Mouse (Mus musculus) CH12.LX (cell line): ENCODE results near the gene Ggact. TPM values are rescaled to one million over a fixed set of nuclear protein-coding genes. Genes with fewer than 3 reads are reported as not detected.

Source experiments
- DNase-seq: peaks from one replicate; pipeline ENCODE4 v3.0.0-alpha.2; 2013; ENCODE audit errors: extremely low read depth
- H3K27ac ChIP-seq: 2 replicates; pipeline ENCODE4 v1.5.1; 2012; ENCODE audit warnings: low read depth, mild to moderate bottlenecking, control low read depth, moderate library complexity; ENCODE audit not compliant: insufficient read depth
- H3K27me3 ChIP-seq: replicated peaks from 2 replicates; pipeline ENCODE3; 2012; ENCODE audit warnings: inconsistent platforms
- H3K36me3 ChIP-seq, 2 experiments: replicated peaks in 1 of 2; 2 replicates each; pipeline versions ENCODE3 to v1.6.1; 2012; ENCODE audit warnings: inconsistent platforms in 1 of 2, low read length in 1 of 2, mild to moderate bottlenecking in 1 of 2, mixed read lengths in 1 of 2, moderate library complexity in 1 of 2; ENCODE audit not compliant: control insufficient read depth in 1 of 2, insufficient read depth in 1 of 2
- H3K4me1 ChIP-seq, 2 experiments: 2 replicates each; pipeline ENCODE4 v1.6.1; 2012; ENCODE audit warnings: inconsistent platforms in 1 of 2, moderate library complexity in 1 of 2; ENCODE audit not compliant: insufficient read depth in 2 of 2, control insufficient read depth in 1 of 2
- H3K4me2 ChIP-seq: 2 replicates; pipeline ENCODE4 v1.6.1; 2012; ENCODE audit warnings: low read depth, mild to moderate bottlenecking, control low read depth; ENCODE audit not compliant: poor library complexity, insufficient read depth, severe bottlenecking
- H3K4me3 ChIP-seq, 3 experiments: fragments of 150-350 bp in 1 of 3; sonication (generic) in 1 of 3; replicated peaks in 1 of 3; 2 replicates each; pipeline versions ENCODE3 to v1.5.1; 2011 to 2012; ENCODE audit warnings: low read depth in 2 of 3, low read length in 2 of 3, mild to moderate bottlenecking in 2 of 3, moderate library complexity in 2 of 3, control low read depth in 1 of 3, improper control_type of control experiment in 1 of 3, inconsistent platforms in 1 of 3, mixed read lengths in 1 of 3; ENCODE audit not compliant: poor library complexity in 1 of 3
- H3K79me2 ChIP-seq: replicated peaks from 2 replicates; pipeline ENCODE4 v1.6.1; 2012; ENCODE audit warnings: mild to moderate bottlenecking, moderate library complexity; ENCODE audit not compliant: control insufficient read depth, poor library complexity, insufficient read depth, severe bottlenecking; ENCODE audit errors: extremely low read depth
- H3K9ac ChIP-seq: 2 replicates; pipeline ENCODE4 v1.6.1; 2012; ENCODE audit warnings: low read depth, mild to moderate bottlenecking, control low read depth, moderate library complexity; ENCODE audit not compliant: insufficient read depth
- H3K9me3 ChIP-seq: replicated peaks from 2 replicates; pipeline ENCODE3; 2012; ENCODE audit warnings: low read length, inconsistent platforms, mixed read lengths
- BHLHE40 ChIP-seq: IDR thresholded peaks from 2 replicates; pipeline ENCODE4 v1.6.1; 2011; ENCODE audit warnings: mild to moderate bottlenecking, low read depth, low read length, improper control_type of control experiment
- CHD2 ChIP-seq: IDR thresholded peaks from 2 replicates; pipeline ENCODE4 v1.6.1; 2011; ENCODE audit warnings: low read length, improper control_type of control experiment
- CTCF ChIP-seq, 2 experiments: IDR thresholded peaks in 1 of 2; conservative IDR thresholded peaks in 1 of 2; 2 replicates each; pipeline ENCODE4 v1.5.1; 2011 to 2012; ENCODE audit warnings: low read depth in 2 of 2, low read length in 2 of 2, improper control_type of control experiment in 1 of 2, inconsistent platforms in 1 of 2, mild to moderate bottlenecking in 1 of 2, moderate library complexity in 1 of 2
- EP300 ChIP-seq: IDR thresholded peaks from 2 replicates; pipeline ENCODE4 v1.6.1; 2011; ENCODE audit warnings: low read length, improper control_type of control experiment
- GABPA ChIP-seq: IDR thresholded peaks from 2 replicates; pipeline ENCODE4 v1.6.1; 2012; ENCODE audit warnings: low read depth, low read length, improper control_type of control experiment, inconsistent platforms; ENCODE audit not compliant: insufficient replicate concordance
- KAT2A ChIP-seq: IDR thresholded peaks from 2 replicates; pipeline ENCODE4 v1.6.1; 2012; ENCODE audit warnings: low read length, improper control_type of control experiment, inconsistent platforms; ENCODE audit not compliant: insufficient replicate concordance
- MXI1 ChIP-seq: IDR thresholded peaks from 2 replicates; pipeline ENCODE4 v1.6.1; 2011; ENCODE audit warnings: mild to moderate bottlenecking, low read depth, low read length, improper control_type of control experiment
- RAD21 ChIP-seq: IDR thresholded peaks from 2 replicates; pipeline ENCODE4 v1.6.1; 2011; ENCODE audit warnings: low read depth, mild to moderate bottlenecking, low read length, improper control_type of control experiment, moderate library complexity
- RCOR1 ChIP-seq: conservative IDR thresholded peaks from 2 replicates; pipeline ENCODE4 v1.6.1; 2012; ENCODE audit warnings: low read depth, mild to moderate bottlenecking, inconsistent platforms, low read length, improper control_type of control experiment
- SIN3A ChIP-seq: IDR thresholded peaks from 2 replicates; pipeline ENCODE4 v1.6.1; 2012; ENCODE audit warnings: low read length, improper control_type of control experiment, inconsistent platforms
- SMC3 ChIP-seq: IDR thresholded peaks from 2 replicates; pipeline ENCODE4 v1.6.1; 2011; ENCODE audit warnings: low read depth, low read length, improper control_type of control experiment
- TCF12 ChIP-seq: IDR thresholded peaks from 2 replicates; pipeline ENCODE4 v1.6.1; 2014; ENCODE audit warnings: low read depth, mild to moderate bottlenecking, inconsistent platforms, low read length, improper control_type of control experiment
- ZKSCAN1 ChIP-seq: IDR thresholded peaks from 2 replicates; pipeline ENCODE4 v1.6.1; 2012; ENCODE audit warnings: low read depth, inconsistent platforms, low read length, improper control_type of control experiment, borderline replicate concordance
- dilution Hi-C: fragments of 300-500 bp; cut with MboI; formaldehyde crosslinking; loops from 2 replicates; pipeline ENCODE4 v1.14.3; 2020; ENCODE audit warnings: low sequenced_read_pairs; ENCODE audit not compliant: extremely low pct_unique_long_range_greater_than_20kb, extremely low pct_ligation_motif_present
- in situ Hi-C: fragments of 300-500 bp; cut with MboI; formaldehyde crosslinking; loops from 3 replicates; pipeline ENCODE4 v1.14.3; 2019; ENCODE audit warnings: low sequenced_read_pairs, low pct_ligation_motif_present, low pct_unique_long_range_greater_than_20kb, mixed read lengths
- polyA plus RNA-seq: library from polyadenylated mRNA; unstranded; fragments of >175 nt; gene quantifications from 2 replicates; pipeline ENCODE4 v1.2.1, GENCODE M21; 2012; ENCODE audit warnings: low read depth; ENCODE audit not compliant: insufficient read length
- total RNA-seq, 2 experiments: library from RNA; depleted of rRNA; stranded (reverse); fragments of 300-350 nt in 1 of 2; fragments of >200 nt in 1 of 2; gene quantifications; 2 replicates each; pipeline ENCODE4 v1.2.3; 2012 to 2014

Ggact gene
- total and polyA plus RNA-seq, 3 experiments = 30.6 to 40.3 (median 31.7) TPM

DNA sequence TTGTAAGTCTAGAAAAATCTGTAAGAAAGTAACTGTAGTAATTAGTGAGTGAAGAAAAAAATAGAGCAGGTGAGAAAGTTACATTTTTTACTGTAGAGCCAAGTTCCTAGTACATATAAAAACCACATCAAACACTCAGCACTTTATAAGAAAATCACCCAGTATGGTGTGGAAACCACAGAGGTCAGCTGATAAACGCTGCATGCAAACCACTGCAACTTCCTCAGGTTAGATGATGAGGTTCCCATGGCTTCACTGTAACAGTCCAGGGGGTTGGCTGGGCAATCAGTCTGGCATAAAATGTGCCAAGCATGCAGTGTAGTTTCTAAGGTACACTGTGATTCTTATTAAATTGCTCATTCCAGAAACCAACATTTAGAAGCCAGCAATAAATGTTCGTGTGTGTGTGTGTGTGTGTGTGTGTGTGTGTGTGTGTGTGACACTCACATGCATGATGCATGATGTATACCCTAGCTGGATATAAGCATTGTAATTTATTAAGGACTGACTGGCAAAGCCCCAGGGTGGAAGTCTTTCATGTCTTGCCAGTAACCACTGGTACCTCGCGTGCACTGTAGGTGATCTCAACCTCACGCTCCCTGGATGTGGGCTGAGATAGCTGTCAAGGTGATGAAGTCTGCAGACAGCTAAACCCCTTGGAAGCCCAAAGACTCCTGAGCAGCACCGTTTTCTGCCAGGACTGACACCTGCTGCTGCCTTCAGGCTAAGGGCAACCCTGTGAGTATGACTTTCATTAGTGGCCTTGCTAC is 38.3 kb upstream of the Ggact start:
- Histone ChIP-seq H3K36me3 (no peaks in the 10 kb centered on the region), H3K4me2 (no peak overlapping the region), H3K4me1 (no peaks in the 10 kb centered on the region), H3K9ac (no peak overlapping the region), H3K27ac (no peak overlapping the region), H3K9me3 (no peaks in the 10 kb centered on the region)
- in situ Hi-C loops = loop anchor here (25.0 kb wide), 1 partner anchor 360 kb away; no protein-coding TSS in a partner anchor
- dilution Hi-C loops = no loop called here
- no peak for DNase-seq
- TF ChIP-seq KAT2A = no peak
- no peak for TF ChIP-seq SMC3
- TF ChIP-seq BHLHE40 = no peak
- no peak for TF ChIP-seq SIN3A
- TF ChIP-seq, all 38 proteins: peak for 0
- Histone ChIP-seq H3K4me3 (no peak overlapping the region), H3K27me3 (no peaks in the 10 kb centered on the region), H3K79me2 (no peaks in the 10 kb centered on the region)

DNA sequence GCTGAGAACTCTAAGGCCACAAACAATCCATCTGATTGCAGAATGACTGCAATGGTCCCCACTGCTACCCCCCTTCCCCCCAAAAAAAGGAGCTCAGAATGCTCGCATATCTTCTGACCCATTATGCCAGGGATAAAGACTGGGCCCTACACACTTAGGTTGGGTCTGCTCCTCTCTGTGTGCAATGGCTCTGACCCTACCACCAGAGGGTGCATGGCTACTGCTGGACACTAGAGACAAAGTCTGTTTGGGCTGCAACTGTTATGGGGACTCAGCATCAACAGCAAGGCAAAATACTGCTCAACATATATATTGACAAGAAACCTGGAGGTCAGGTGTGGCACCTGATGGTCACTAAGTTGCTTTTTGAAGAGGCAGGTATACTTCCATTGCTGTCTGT is 37.4 kb upstream of the Ggact start:
- dilution Hi-C loops = no loop called here
- in situ Hi-C loops = loop anchor here (25.0 kb wide), 1 partner anchor 361 kb away; no protein-coding TSS in a partner anchor
- H3K4me1 ChIP-seq = no peaks in the 10 kb centered on the region
- H3K4me3 ChIP-seq = no peak overlapping the region
- H3K27ac ChIP-seq = no peak overlapping the region
- TF ChIP-seq RCOR1 (no peak), TCF12 (no peak), EP300 (no peak), SMC3 (peak; percentile 74), GABPA (no peak), CTCF (conservative IDR thresholded peaks at IDR 0.05 in 1 of 2, IDR thresholded peaks at IDR 0.05 in 1 of 2; ENCODE audit: low read depth in 2 of 2, low read length in 2 of 2) (peak; percentile 63 to 67), CHD2 (no peak), MXI1 (no peak), RAD21 (peak; percentile 65)
- no peaks in the 10 kb centered on the region for H3K9me3 ChIP-seq
- no peak overlapping the region for H3K9ac ChIP-seq
- DNase-seq = peak; percentile 23
- no peaks in the 10 kb centered on the region for H3K36me3 ChIP-seq
- no peak overlapping the region for H3K4me2 ChIP-seq
- H3K27me3 ChIP-seq = no peaks in the 10 kb centered on the region
- no peaks in the 10 kb centered on the region for H3K79me2 ChIP-seq

DNA sequence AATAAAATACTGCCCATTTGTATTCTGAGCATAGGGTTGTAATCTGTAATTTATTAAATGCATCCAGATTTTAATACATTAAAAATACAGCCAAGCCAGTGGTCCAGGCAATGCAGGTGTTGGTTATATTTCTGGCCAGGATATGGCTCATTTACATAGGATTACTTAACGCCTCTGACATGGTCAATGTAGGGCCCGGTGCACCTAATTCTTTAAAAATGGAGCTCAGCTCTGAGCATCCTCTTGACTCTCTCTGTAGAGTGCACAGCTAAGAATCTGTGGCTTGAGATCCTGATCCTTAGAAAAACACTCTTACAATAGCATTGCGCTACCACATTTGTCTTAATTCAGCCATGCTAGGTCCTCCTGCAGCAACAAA is 29.9 kb upstream of the Ggact start:
- Histone ChIP-seq H3K36me3 (peaks cover 0 to 3% of the 10 kb centered on the region in 2 experiments), H3K4me3 (no peak overlapping the region), H3K4me1 (no peaks in the 10 kb centered on the region), H3K79me2 (no peaks in the 10 kb centered on the region), H3K27me3 (no peaks in the 10 kb centered on the region), H3K9me3 (no peaks in the 10 kb centered on the region), H3K9ac (no peak overlapping the region), H3K27ac (no peak overlapping the region), H3K4me2 (no peak overlapping the region)
- in situ Hi-C loops = no loop called here
- no peak for DNase-seq
- dilution Hi-C loops = no loop called here
- no peak for TF ChIP-seq TCF12
- TF ChIP-seq ZKSCAN1 = no peak
- TF ChIP-seq SIN3A = no peak
